Mouse (Mus musculus) ES-E14 (cell line): ENCODE measurements at regions not wholly inside any gene's neighbourhood (a gene's known extent, or its start where the extent isn't known, plus 50 kb on each side); places are given as distances from the start of the nearest gene placed in this dataset.

Experiments
- HCFC1 ChIP-seq: IDR thresholded peaks from 2 replicates; pipeline ENCODE4 v1.6.1; 2012; ENCODE audit warnings: low read length, inconsistent platforms, borderline replicate concordance; ENCODE audit not compliant: insufficient read depth
- ZC3H11A ChIP-seq: IDR thresholded peaks from 2 replicates; pipeline ENCODE4 v1.6.1; 2012; ENCODE audit warnings: low read depth, mild to moderate bottlenecking, inconsistent platforms, low read length, borderline replicate concordance

DNA sequence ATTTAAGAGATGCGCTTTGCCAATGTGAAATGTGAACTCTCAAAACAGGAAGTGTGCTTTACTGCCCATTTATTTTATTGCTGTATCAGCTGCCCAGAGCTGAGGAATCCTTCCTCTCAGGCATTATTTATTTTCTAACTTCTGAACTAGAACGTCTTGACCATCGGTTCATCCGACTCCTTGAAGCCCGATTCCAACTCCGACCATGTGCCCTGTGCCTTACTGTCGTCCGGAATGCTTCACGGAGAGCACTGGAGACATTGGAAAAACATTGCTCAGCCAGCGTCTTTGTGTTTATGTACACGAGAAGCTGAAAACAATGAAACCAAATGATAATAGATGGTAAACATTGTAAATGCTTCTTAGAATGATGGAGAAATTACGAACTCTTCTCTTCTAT is 145.7 kb downstream of the Rdh14 start:
- TF ChIP-seq ZC3H11A: no peak
- TF ChIP-seq HCFC1: no peak
